In genomic region chr15:85335671-85336300, GRCm38 (mm10) we compare ENCODE assay signal across 8 mouse cellular contexts. TPM values are rescaled to one million over a fixed set of nuclear protein-coding genes. Genes with fewer than 3 reads are reported as not detected.
A peak's percentile ranks its signal among the peaks of the same experiment; 100 is the strongest.
DNase-seq lines count a peak whose midpoint lies in the region; ATAC-seq and TF ChIP-seq lines count a peak whose summit lies in the region.

Gene Atxn10, plus strand, starts transcription at chr15:85336245.

- H3K27me3 ChIP-seq in CH12.LX (replicated peaks): no peaks in the 10 kb centered on the region
- no peaks in the 10 kb centered on the region for H3K27me3 ChIP-seq in intestine, embryonic 16.5 days (replicated peaks; ENCODE audit: control insufficient read depth, insufficient read depth, low read length)

- ATAC-seq in frontal cortex, adult (ENCODE audit: low TSS enrichment): no peak
- no peak; the same call in 1 of the 2 replicates for ATAC-seq in intestine, embryonic 16.5 days
- ATAC-seq in megakaryocyte-erythroid progenitor cell, adult 5-6 weeks (replicated peaks; ENCODE audit: low FRiP score, low TSS enrichment, poor library complexity, severe bottlenecking): no peak

- no peaks in the 10 kb centered on the region for H3K9me3 ChIP-seq in CH12.LX (replicated peaks; ENCODE audit: low read length)
- no peaks in the 10 kb centered on the region for H3K9me3 ChIP-seq in intestine, embryonic 16.5 days (ENCODE audit: control insufficient read depth, low read length)

- peak within 1 kb of the TSS; percentile 93 for H3K9ac ChIP-seq in CH12.LX (ENCODE audit: insufficient read depth, low read depth)
- H3K9ac ChIP-seq in intestine, embryonic 16.5 days (ENCODE audit: low read depth, low read length): peak within 1 kb of the TSS; percentile 94

- peaks cover 0 to 11% of the 10 kb centered on the region in 2 experiments for H3K36me3 ChIP-seq in CH12.LX (replicated peaks in 1 of 2; ENCODE audit: control insufficient read depth in 1 of 2, insufficient read depth in 1 of 2, low read length in 1 of 2)
- no peaks in the 10 kb centered on the region for H3K36me3 ChIP-seq in intestine, embryonic 16.5 days (ENCODE audit: control insufficient read depth, insufficient read depth, low read length)

- peak within 1 kb of the TSS; percentile 66 for H3K4me2 ChIP-seq in CH12.LX (ENCODE audit: insufficient read depth, low read depth, poor library complexity, severe bottlenecking)
- peak within 1 kb of the TSS; percentile 53 for H3K4me2 ChIP-seq in intestine, embryonic 16.5 days (ENCODE audit: low read depth, low read length)

- peak within 1 kb of the TSS; percentile 84 to 98 (median 94) for H3K4me3 ChIP-seq in CH12.LX (replicated peaks in 1 of 3; ENCODE audit: low read depth in 2 of 3, low read length in 2 of 3, poor library complexity in 1 of 3)
- peak within 1 kb of the TSS; percentile 80 for H3K4me3 ChIP-seq in intestine, embryonic 16.5 days (ENCODE audit: low read length)

- H3K27ac ChIP-seq in CH12.LX (ENCODE audit: insufficient read depth, low read depth): peak within 1 kb of the TSS; percentile 88
- peak within 1 kb of the TSS; percentile 96 for H3K27ac ChIP-seq in intestine, embryonic 16.5 days (ENCODE audit: low read length)

- DNase-seq in frontal cortex, postnatal 10 days (ENCODE audit: low spot score in 2 of 2): peak; percentile 25 to 48
- DNase-seq in CH12.LX (ENCODE audit: extremely low read depth): no peak
- peak; percentile 55 for DNase-seq in cerebellum, adult 9-10 months
- DNase-seq in gastrocnemius, postnatal 4 days (ENCODE audit: low spot score in 2 of 2): no peak
- DNase-seq in urinary bladder, postnatal 25 days (ENCODE audit: low spot score): no peak

- H3K79me2 ChIP-seq in CH12.LX (replicated peaks; ENCODE audit: control insufficient read depth, extremely low read depth, insufficient read depth, poor library complexity, severe bottlenecking): peaks cover 38% of the 10 kb centered on the region

- dilution Hi-C loops in CH12.LX (cut with MboI; ENCODE audit: extremely low pct_ligation_motif_present, extremely low pct_unique_long_range_greater_than_20kb, low sequenced_read_pairs): no loop called here

- in situ Hi-C loops in CH12.LX (cut with MboI; ENCODE audit: low pct_ligation_motif_present, low pct_unique_long_range_greater_than_20kb, low sequenced_read_pairs): no loop called here

- TF ChIP-seq EP300 in CH12.LX (IDR thresholded peaks at IDR 0.05; ENCODE audit: low read length): no peak

- no peak for TF ChIP-seq RAD21 in CH12.LX (IDR thresholded peaks at IDR 0.05; ENCODE audit: low read depth, low read length)

- TF ChIP-seq POLR2A in CH12.LX (IDR thresholded peaks at IDR 0.05; ENCODE audit: low read depth, low read length): no peak

- peaks cover 4 to 41% of the 10 kb centered on the region in 2 experiments; a peak in 3 of 4 replicates for H3K4me1 ChIP-seq in CH12.LX (ENCODE audit: control insufficient read depth in 1 of 2, insufficient read depth in 2 of 2)
- H3K4me1 ChIP-seq in intestine, embryonic 16.5 days (ENCODE audit: control insufficient read depth, insufficient read depth, low read length): peaks cover 7% of the 10 kb centered on the region; the same call in 1 of the 2 replicates

- no peak for TF ChIP-seq CTCF in CH12.LX (conservative IDR thresholded peaks at IDR 0.05 in 1 of 2, IDR thresholded peaks at IDR 0.05 in 1 of 2; ENCODE audit: low read depth in 2 of 2, low read length in 2 of 2)

- WGBS in intestine, embryonic 16.5 days: 11% methylated on average over 19 of the region's 19 CpGs

TF ChIP-seq in CH12.LX, 34 proteins besides CTCF, POLR2A, EP300 and RAD21:
- TF ChIP-seq ZKSCAN1 (IDR thresholded peaks at IDR 0.05; ENCODE audit: borderline replicate concordance, low read depth, low read length) (no peak), MAZ (IDR thresholded peaks at IDR 0.05; ENCODE audit: low read depth, low read length) (0 out of 2 replicates have a peak, but pooled peaks have one; percentile 57), SMC3 (IDR thresholded peaks at IDR 0.05; ENCODE audit: low read depth, low read length) (no peak)
TF ChIP-seq in CH12.LX: peak in this region for 1.

RNA-seq across cellular contexts. Expression of gene Atxn10, which starts in this region (rescaled TPM):
- total RNA-seq in CH12.LX (2012; rRNA removed) (71.4 and 81.7 TPM in 2 replicates), CH12.LX (2014; rRNA removed) (92.3 and 101 TPM in 2 replicates)
- polyA plus RNA-seq in CH12.LX (2012; ENCODE audit: insufficient read length, low read depth): 151 and 170 TPM in 2 replicates
- total RNA-seq in gastrocnemius, postnatal 4 days (2021): 100 to 1,000 TPM; 102 to 109 TPM
- polyA plus RNA-seq in intestine, embryonic 16.5 days (2015; fragmentation: Nextera tagmentation; extraction: Ambion mirVana): 179 and 194 TPM in 2 replicates
- 47.1 and 53.7 TPM in 2 replicates for total RNA-seq in megakaryocyte-erythroid progenitor cell, adult 5-6 weeks (2014; fragmentation: Nextera tagmentation)
- total RNA-seq in megakaryocyte-erythroid progenitor cell, adult 5-6 weeks (2017): 46.5 and 49.6 TPM in 2 replicates

Comparison
In these comparisons a context has a peak if more than half of its experiments do, and no peak if none do; other contexts are left out.
1. DNase-seq: peak in frontal cortex, postnatal 10 days (2 of 2) and cerebellum, adult 9-10 months (single experiment); none in CH12.LX (single experiment), gastrocnemius, postnatal 4 days (0 of 2) and urinary bladder, postnatal 25 days (single experiment).